Mouse (Mus musculus) lung, embryonic 15.5 days (tissue): Measurements from ENCODE around the gene Elane. TPM values are rescaled to one million over a fixed set of nuclear protein-coding genes. Genes with fewer than 3 reads are reported as not detected.

ENCODE experiments used
- ATAC-seq: fragments of 200-750 bp; cut with Nextera tagmentation; 2 replicates; pipeline ENCODE4 v1.8.0; 2017; ENCODE audit warnings: moderate number of reproducible peaks, borderline replicate concordance; ENCODE audit not compliant: low FRiP score, low TSS enrichment; ENCODE audit errors: extremely low read depth
- H3K27ac ChIP-seq: fragments of 300-500 bp; sonication (generic); 2 replicates; pipeline ENCODE4 v1.5.1; 2015; ENCODE audit warnings: moderate library complexity, mild to moderate bottlenecking, inconsistent platforms
- H3K27me3 ChIP-seq: fragments of 300-500 bp; sonication (generic); 2 replicates; pipeline ENCODE4 v1.6.1; 2015; ENCODE audit warnings: inconsistent platforms
- H3K36me3 ChIP-seq: fragments of 300-500 bp; sonication (generic); 2 replicates; pipeline ENCODE4 v1.6.1; 2015; ENCODE audit warnings: inconsistent platforms
- H3K4me1 ChIP-seq: fragments of 300-500 bp; sonication (generic); 2 replicates; pipeline ENCODE4 v1.6.1; 2015; ENCODE audit warnings: inconsistent platforms
- H3K4me2 ChIP-seq: fragments of 300-500 bp; sonication (generic); 2 replicates; pipeline ENCODE4 v1.6.1; 2015; ENCODE audit warnings: inconsistent platforms, mild to moderate bottlenecking, moderate library complexity
- H3K4me3 ChIP-seq: fragments of 300-500 bp; sonication (generic); 2 replicates; pipeline ENCODE4 v1.5.1; 2015; ENCODE audit warnings: mild to moderate bottlenecking, inconsistent platforms
- H3K9ac ChIP-seq: fragments of 300-500 bp; sonication (generic); 2 replicates; pipeline ENCODE4 v1.6.1; 2015; ENCODE audit warnings: inconsistent platforms
- H3K9me3 ChIP-seq: fragments of 300-500 bp; sonication (generic); 2 replicates; pipeline ENCODE4 v1.6.1; 2016; ENCODE audit warnings: inconsistent platforms
- WGBS: fragments of 180-500 bp; shearing (Covaris S2); methylation state at CpG from one replicate; pipeline ENCODE4 v1.1.7; 2015; 5-methylcytosine and 5-hydroxymethylcytosine counted together
- polyA plus RNA-seq: library from polyadenylated mRNA; unstranded; fragments of >200 nt; fragmentation: Nextera tagmentation; extraction: Ambion mirVana; gene quantifications from 2 replicates; pipeline ENCODE4 v1.2.1, GENCODE M21; 2015

Elane gene
- polyA plus RNA-seq, 1 experiment from 2014 or later: 0.25 TPM

GRCm38 (mm10) chr10:79928907-79929701, 43.1 kb downstream of the Elane start:
- WGBS: 15% methylated on average over 9 of the region's 9 CpGs
- Histone ChIP-seq H3K27ac (peak overlapping the region; percentile 31), H3K4me2 (peak overlapping the region; percentile 91), H3K9me3 (no peaks in the 10 kb centered on the region), H3K36me3 (0 out of 2 replicates have a peak, but pooled peaks cover 3% of the 10 kb centered on the region), H3K9ac (peak overlapping the region; percentile 33; the same call in 1 of the 2 replicates), H3K27me3 (no peaks in the 10 kb centered on the region), H3K4me3 (peak overlapping the region; percentile 77), H3K4me1 (peaks cover 66% of the 10 kb centered on the region)
- no peak for ATAC-seq

GRCm38 (mm10) chr10:79929967-79930825, 44.1 kb downstream of the Elane start:
- no peak overlapping the region for H3K9ac ChIP-seq
- no peak overlapping the region for H3K4me2 ChIP-seq
- no peak overlapping the region for H3K27ac ChIP-seq
- H3K4me1 ChIP-seq: peaks cover 77% of the 10 kb centered on the region
- no peak for ATAC-seq
- 0 out of 2 replicates have a peak, but pooled peaks cover 3% of the 10 kb centered on the region for H3K36me3 ChIP-seq
- no peaks in the 10 kb centered on the region for H3K27me3 ChIP-seq
- WGBS: 86% methylated on average over 18 of the region's 18 CpGs
- no peak overlapping the region for H3K4me3 ChIP-seq
- H3K9me3 ChIP-seq: no peaks in the 10 kb centered on the region

- peaks cover 78% of the 10 kb centered on the region for H3K4me1 ChIP-seq
- H3K4me3 ChIP-seq: no peak overlapping the region
- H3K4me2 ChIP-seq: no peak overlapping the region
- no peak for ATAC-seq
- H3K27ac ChIP-seq: no peak overlapping the region
- H3K27me3 ChIP-seq: no peaks in the 10 kb centered on the region
- H3K9ac ChIP-seq: no peak overlapping the region
- 87% methylated on average over 16 of the region's 16 CpGs for WGBS
- no peaks in the 10 kb centered on the region for H3K9me3 ChIP-seq
- H3K36me3 ChIP-seq: 0 out of 2 replicates have a peak, but pooled peaks cover 3% of the 10 kb centered on the region
Observed at GRCm38 (mm10) chr10:79930826-79931186, 44.8 kb downstream of the Elane start.

- peaks cover 82% of the 10 kb centered on the region for H3K4me1 ChIP-seq
- peak overlapping the region; percentile 77 for H3K27ac ChIP-seq
- 80% methylated on average over 9 of the region's 9 CpGs for WGBS
- no peak overlapping the region for H3K9ac ChIP-seq
- 0 out of 2 replicates have a peak, but pooled peaks cover 3% of the 10 kb centered on the region for H3K36me3 ChIP-seq
- no peak overlapping the region for H3K4me3 ChIP-seq
- no peak overlapping the region for H3K4me2 ChIP-seq
- no peaks in the 10 kb centered on the region for H3K9me3 ChIP-seq
- H3K27me3 ChIP-seq: no peaks in the 10 kb centered on the region
- no peak for ATAC-seq
Observed at GRCm38 (mm10) chr10:79931797-79932196, 45.8 kb downstream of the Elane start.

GRCm38 (mm10) chr10:79932736-79933135, 46.7 kb downstream of the Elane start:
- WGBS: 23% methylated on average over 8 of the region's 8 CpGs
- H3K9ac ChIP-seq: no peak overlapping the region
- H3K4me2 ChIP-seq: peak overlapping the region; percentile 1; the same call in 1 of the 2 replicates
- no peaks in the 10 kb centered on the region for H3K27me3 ChIP-seq
- H3K4me1 ChIP-seq: peaks cover 92% of the 10 kb centered on the region
- H3K9me3 ChIP-seq: no peaks in the 10 kb centered on the region
- H3K36me3 ChIP-seq: 0 out of 2 replicates have a peak, but pooled peaks cover 3% of the 10 kb centered on the region
- peak overlapping the region; percentile 77 for H3K27ac ChIP-seq
- 0 out of 2 replicates have a peak overlapping the region, but pooled peaks have one; percentile 4 for H3K4me3 ChIP-seq
- peak; percentile 44; the same call in 1 of the 2 replicates for ATAC-seq

GRCm38 (mm10) chr10:79933145-79933679, 47.2 kb downstream of the Elane start:
- Histone ChIP-seq H3K9ac (no peak overlapping the region), H3K36me3 (0 out of 2 replicates have a peak, but pooled peaks cover 3% of the 10 kb centered on the region), H3K4me2 (peak overlapping the region; percentile 1; the same call in 1 of the 2 replicates)

GRCm38 (mm10) chr10:79933861-79934260, 47.8 kb downstream of the Elane start:
- Histone ChIP-seq H3K27ac (peak overlapping the region; percentile 52), H3K4me1 (peaks cover 93% of the 10 kb centered on the region), H3K36me3 (0 out of 2 replicates have a peak, but pooled peaks cover 3% of the 10 kb centered on the region), H3K27me3 (no peaks in the 10 kb centered on the region), H3K9me3 (no peaks in the 10 kb centered on the region), H3K4me3 (no peak overlapping the region), H3K9ac (no peak overlapping the region), H3K4me2 (no peak overlapping the region)
- no peak for ATAC-seq
- WGBS: 65% methylated on average over 6 of the region's 6 CpGs

More at GRCm38 (mm10) chr10:79933145-79933679, 47.2 kb downstream of the Elane start:
- peak overlapping the region; percentile 77 for H3K27ac ChIP-seq
- H3K27me3 ChIP-seq: no peaks in the 10 kb centered on the region
- no peak for ATAC-seq
- 54% methylated on average over 9 of the region's 9 CpGs for WGBS
- H3K4me1 ChIP-seq: peaks cover 95% of the 10 kb centered on the region
- H3K9me3 ChIP-seq: no peaks in the 10 kb centered on the region
- H3K4me3 ChIP-seq: no peak overlapping the region

GRCm38 (mm10) chr10:79934272-79934721, 48.2 kb downstream of the Elane start:
- H3K9ac ChIP-seq: no peak overlapping the region
- H3K4me2 ChIP-seq: no peak overlapping the region
- H3K4me1 ChIP-seq: peaks cover 89% of the 10 kb centered on the region
- H3K27ac ChIP-seq: peak overlapping the region; percentile 52
- peak; percentile 63 for ATAC-seq
- 38% methylated on average over 13 of the region's 13 CpGs for WGBS
- no peaks in the 10 kb centered on the region for H3K27me3 ChIP-seq
- H3K36me3 ChIP-seq: 0 out of 2 replicates have a peak, but pooled peaks cover 3% of the 10 kb centered on the region
- no peak overlapping the region for H3K4me3 ChIP-seq
- no peaks in the 10 kb centered on the region for H3K9me3 ChIP-seq

GRCm38 (mm10) chr10:79934794-79935569, 48.9 kb downstream of the Elane start:
- Histone ChIP-seq H3K4me3 (no peak overlapping the region), H3K36me3 (0 out of 2 replicates have a peak, but pooled peaks cover 3% of the 10 kb centered on the region), H3K4me2 (no peak overlapping the region), H3K4me1 (peaks cover 82% of the 10 kb centered on the region), H3K9me3 (no peaks in the 10 kb centered on the region), H3K9ac (no peak overlapping the region), H3K27me3 (no peaks in the 10 kb centered on the region), H3K27ac (peak overlapping the region; percentile 52)
- no peak for ATAC-seq
- 85% methylated on average over 16 of the region's 16 CpGs for WGBS

GRCm38 (mm10) chr10:79936284-79936910, 50.4 kb downstream of the Elane start:
- H3K4me3 ChIP-seq: peak overlapping the region; percentile 2; the same call in 1 of the 2 replicates
- H3K36me3 ChIP-seq: 0 out of 2 replicates have a peak, but pooled peaks cover 3% of the 10 kb centered on the region
- no peaks in the 10 kb centered on the region for H3K9me3 ChIP-seq
- H3K27me3 ChIP-seq: no peaks in the 10 kb centered on the region
- 37% methylated on average over 10 of the region's 10 CpGs for WGBS
- ATAC-seq: no peak
- H3K9ac ChIP-seq: no peak overlapping the region; the same call in 1 of the 2 replicates
- H3K4me1 ChIP-seq: peaks cover 77% of the 10 kb centered on the region
- peak overlapping the region; percentile 45 for H3K4me2 ChIP-seq
- H3K27ac ChIP-seq: peak overlapping the region; percentile 82
